Mouse (Mus musculus) limb, embryonic 15.5 days (tissue): Measurements from ENCODE around the gene Slc45a3. TPM values are rescaled to one million over a fixed set of nuclear protein-coding genes. Genes with fewer than 3 reads are reported as not detected.

Source experiments
- ATAC-seq: fragments of 200-750 bp; cut with Nextera tagmentation; 2 replicates; pipeline ENCODE4 v1.8.0; 2017; ENCODE audit warnings: low read depth, moderate TSS enrichment; ENCODE audit not compliant: insufficient number of reproducible peaks, low FRiP score, low TSS enrichment
- H3K27ac ChIP-seq: fragments of 300-500 bp; sonication (generic); 2 replicates; pipeline ENCODE4 v1.5.1; 2015; ENCODE audit warnings: moderate library complexity, mild to moderate bottlenecking, inconsistent platforms
- H3K27me3 ChIP-seq: fragments of 300-500 bp; sonication (generic); 2 replicates; pipeline ENCODE4 v1.6.1; 2015; ENCODE audit warnings: inconsistent platforms
- H3K36me3 ChIP-seq: fragments of 300-500 bp; sonication (generic); 2 replicates; pipeline ENCODE4 v1.6.1; 2015; ENCODE audit warnings: inconsistent platforms
- H3K4me1 ChIP-seq: fragments of 300-500 bp; sonication (generic); 2 replicates; pipeline ENCODE4 v1.6.1; 2015; ENCODE audit warnings: inconsistent platforms
- H3K4me2 ChIP-seq: fragments of 300-500 bp; sonication (generic); 2 replicates; pipeline ENCODE4 v1.6.1; 2015; ENCODE audit warnings: mild to moderate bottlenecking, inconsistent platforms
- H3K4me3 ChIP-seq: fragments of 300-500 bp; sonication (generic); 2 replicates; pipeline ENCODE4 v1.5.1; 2015; ENCODE audit warnings: mild to moderate bottlenecking, inconsistent platforms
- H3K9ac ChIP-seq: fragments of 300-500 bp; sonication (generic); 2 replicates; pipeline ENCODE4 v1.6.1; 2015; ENCODE audit warnings: inconsistent platforms
- H3K9me3 ChIP-seq: fragments of 300-500 bp; sonication (generic); 2 replicates; pipeline ENCODE4 v1.6.1; 2016; ENCODE audit warnings: inconsistent platforms
- whole genome bisulfite sequencing: fragments of 180-500 bp; shearing (Covaris S2); methylation state at CpG from one replicate; pipeline ENCODE4 v1.1.7; 2015; 5-methylcytosine and 5-hydroxymethylcytosine counted together
- polyA plus RNA-seq: library from polyadenylated mRNA; unstranded; fragments of >200 nt; fragmentation: Nextera tagmentation; extraction: Ambion mirVana; gene quantifications from 2 replicates; pipeline ENCODE4 v1.2.1, GENCODE M21; 2015

Gene Slc45a3
- polyA plus RNA-seq, 1 experiment from 2014 or later, result 14.2 TPM

DNA sequence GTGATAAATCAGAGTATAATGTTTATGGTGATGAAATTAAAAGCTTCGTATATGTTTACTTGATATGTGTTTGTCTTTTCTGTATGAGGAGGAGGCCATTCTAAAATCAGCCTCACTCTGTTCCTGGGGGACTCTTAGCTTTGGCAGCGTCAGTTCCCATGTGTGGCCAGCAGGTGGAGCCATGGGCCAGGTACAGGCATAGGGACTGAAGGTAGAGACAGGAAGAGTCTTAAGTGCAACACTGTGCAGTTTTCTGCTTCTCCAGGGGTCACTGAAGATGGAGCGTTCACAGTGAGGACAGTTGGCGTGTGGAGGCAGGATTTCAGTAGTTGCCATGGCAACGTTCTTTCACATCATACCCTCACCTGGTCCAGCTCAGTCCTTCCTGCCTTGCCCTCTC lies 20.1 kb downstream of the Slc45a3 start:
- ATAC-seq, result no peak
- Histone ChIP-seq H3K36me3 (no peaks in the 10 kb centered on the region), H3K9ac (no peak overlapping the region), H3K4me1 (no peaks in the 10 kb centered on the region), H3K9me3 (no peaks in the 10 kb centered on the region), H3K27ac (no peak overlapping the region), H3K27me3 (no peaks in the 10 kb centered on the region), H3K4me3 (no peak overlapping the region), H3K4me2 (no peak overlapping the region)
- WGBS, result 7% methylated on average over 5 of the region's 5 CpGs

DNA sequence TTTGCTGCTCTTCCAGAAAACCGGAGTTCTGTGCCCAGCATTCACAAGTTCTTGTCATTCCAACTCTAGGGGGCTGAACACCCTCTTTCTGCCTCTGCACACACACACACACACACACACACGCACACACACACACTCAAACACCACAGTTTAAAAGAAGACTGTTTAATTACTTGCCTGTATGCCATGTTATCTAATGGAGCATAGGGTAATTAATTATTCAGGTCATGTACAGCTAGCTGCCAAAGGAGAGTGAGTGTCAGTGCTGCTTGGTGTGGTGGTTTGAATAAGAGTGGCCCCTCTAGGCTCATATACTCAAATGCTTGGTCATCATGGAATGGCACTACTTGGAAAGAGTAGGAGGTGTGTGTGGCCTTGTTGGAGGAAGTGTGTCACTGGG lies 21.0 kb downstream of the Slc45a3 start:
- H3K36me3 ChIP-seq, result no peaks in the 10 kb centered on the region
- H3K27ac ChIP-seq, result no peak overlapping the region
- no peak for ATAC-seq
- 75% methylated on average over 2 of the region's 2 CpGs for WGBS
- H3K27me3 ChIP-seq, result no peaks in the 10 kb centered on the region
- H3K4me2 ChIP-seq, result no peak overlapping the region
- no peak overlapping the region for H3K4me3 ChIP-seq
- H3K9ac ChIP-seq, result no peak overlapping the region
- H3K4me1 ChIP-seq, result no peaks in the 10 kb centered on the region
- no peaks in the 10 kb centered on the region for H3K9me3 ChIP-seq

GRCm38 (mm10) chr1:131987432-131987831 lies 24.7 kb downstream of the Slc45a3 start:
- no peak for ATAC-seq
- H3K4me3 ChIP-seq, result no peak overlapping the region
- H3K9me3 ChIP-seq, result no peaks in the 10 kb centered on the region
- 75% methylated on average over 15 of the region's 15 CpGs for WGBS
- no peaks in the 10 kb centered on the region for H3K4me1 ChIP-seq
- H3K36me3 ChIP-seq, result no peaks in the 10 kb centered on the region
- no peak overlapping the region for H3K9ac ChIP-seq
- H3K27ac ChIP-seq, result no peak overlapping the region
- no peaks in the 10 kb centered on the region for H3K27me3 ChIP-seq
- no peak overlapping the region for H3K4me2 ChIP-seq

DNA sequence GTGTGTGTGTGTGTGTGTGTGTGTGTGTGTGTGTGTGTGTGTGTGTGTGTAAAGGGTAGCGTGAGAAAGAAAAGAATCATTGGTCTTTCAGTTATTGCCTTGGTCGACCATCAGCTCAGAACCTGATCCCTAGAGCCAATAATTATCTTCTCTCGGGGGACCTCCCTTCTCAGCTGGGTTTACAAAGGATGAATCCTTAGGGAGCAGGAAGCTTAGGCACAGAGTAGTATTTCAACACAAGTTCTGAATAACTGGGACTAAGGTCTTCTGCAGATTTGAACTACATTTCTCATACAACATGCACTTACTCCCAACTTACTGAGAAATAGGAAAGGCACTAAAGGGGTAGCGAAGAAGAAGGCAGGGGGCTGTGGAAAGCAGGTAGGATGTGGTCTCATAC lies 26.7 kb downstream of the Slc45a3 start:
- Histone ChIP-seq H3K4me1 (no peaks in the 10 kb centered on the region), H3K9ac (no peak overlapping the region), H3K4me2 (no peak overlapping the region), H3K36me3 (no peaks in the 10 kb centered on the region), H3K4me3 (no peak overlapping the region), H3K9me3 (no peaks in the 10 kb centered on the region), H3K27ac (no peak overlapping the region), H3K27me3 (no peaks in the 10 kb centered on the region)
- no peak for ATAC-seq
- 63% methylated on average over 3 of the region's 4 CpGs for WGBS

DNA sequence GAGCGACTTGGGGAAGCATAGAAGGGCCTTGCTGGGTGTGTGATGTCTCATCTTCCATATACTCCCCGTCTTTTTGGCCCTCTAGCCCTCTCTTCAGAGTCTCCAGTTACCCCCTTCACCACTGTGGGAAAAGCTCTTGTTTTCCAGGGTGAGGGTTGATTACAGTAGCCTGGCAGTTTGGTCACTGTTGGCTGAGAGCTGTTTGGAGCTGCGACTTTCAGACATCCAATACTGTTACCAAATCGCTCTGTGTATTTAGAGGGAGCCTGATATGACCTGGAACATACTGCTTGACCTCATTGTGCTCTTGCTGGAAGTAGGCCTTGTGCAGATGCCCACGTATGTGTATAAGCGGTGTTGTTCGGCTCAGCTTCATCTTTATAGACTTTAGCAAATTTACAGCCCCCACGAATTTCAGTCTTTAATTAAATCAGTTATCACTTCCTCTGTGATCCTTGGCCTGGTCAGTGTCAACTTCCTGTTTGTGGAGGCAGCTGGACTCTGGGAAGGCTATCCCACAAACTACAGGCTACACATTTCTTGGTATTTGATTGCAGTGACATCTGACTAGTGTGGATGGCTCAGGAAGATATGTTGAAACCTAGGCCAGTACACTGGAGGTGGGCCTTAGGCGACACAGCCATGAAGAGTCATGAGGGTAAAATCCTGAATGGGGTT lies 27.5 kb downstream of the Slc45a3 start:
- Histone ChIP-seq H3K9me3 (no peaks in the 10 kb centered on the region), H3K27me3 (no peaks in the 10 kb centered on the region), H3K4me3 (no peak overlapping the region), H3K36me3 (no peaks in the 10 kb centered on the region), H3K4me1 (no peaks in the 10 kb centered on the region), H3K27ac (no peak overlapping the region), H3K4me2 (no peak overlapping the region), H3K9ac (no peak overlapping the region)
- ATAC-seq, result no peak
- WGBS, result 79% methylated on average over 9 of the region's 9 CpGs

GRCm38 (mm10) chr1:131992561-131993001 lies 29.8 kb downstream of the Slc45a3 start:
- no peak overlapping the region for H3K27ac ChIP-seq
- H3K27me3 ChIP-seq, result no peaks in the 10 kb centered on the region
- H3K9me3 ChIP-seq, result no peaks in the 10 kb centered on the region
- H3K36me3 ChIP-seq, result no peaks in the 10 kb centered on the region
- WGBS, result 79% methylated on average over 7 of the region's 7 CpGs
- ATAC-seq, result no peak
- H3K9ac ChIP-seq, result no peak overlapping the region
- no peak overlapping the region for H3K4me2 ChIP-seq
- no peak overlapping the region for H3K4me3 ChIP-seq
- H3K4me1 ChIP-seq, result no peaks in the 10 kb centered on the region

- Histone ChIP-seq H3K4me3 (no peak overlapping the region), H3K27me3 (no peaks in the 10 kb centered on the region), H3K27ac (no peak overlapping the region), H3K9ac (no peak overlapping the region), H3K4me2 (no peak overlapping the region), H3K9me3 (no peaks in the 10 kb centered on the region), H3K36me3 (no peaks in the 10 kb centered on the region), H3K4me1 (no peaks in the 10 kb centered on the region)
- 79% methylated on average over 12 of the region's 12 CpGs for WGBS
- ATAC-seq, result no peak
These were observed 30.6 kb downstream of the Slc45a3 start for GRCm38 (mm10) chr1:131993169-131994040.

DNA sequence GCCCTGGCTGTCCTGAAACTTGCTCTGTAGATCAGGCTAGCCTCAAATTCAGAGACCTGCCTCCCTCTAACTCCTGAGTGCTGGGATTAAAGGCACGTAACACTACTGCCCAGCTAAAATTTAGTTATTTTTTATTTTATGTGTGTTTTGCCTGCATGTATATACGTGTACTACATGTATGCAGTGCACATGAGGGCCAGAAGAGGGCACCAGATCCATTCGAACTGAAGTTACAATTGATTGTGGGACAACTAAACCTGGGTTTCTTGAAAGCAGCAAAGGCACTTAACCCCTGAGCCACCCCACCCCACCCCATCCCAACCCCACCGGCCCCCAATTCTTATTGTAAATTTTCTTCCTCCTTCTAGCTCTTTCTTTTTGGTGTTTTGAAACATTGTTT lies 32.3 kb downstream of the Slc45a3 start:
- Histone ChIP-seq H3K4me2 (no peak overlapping the region), H3K36me3 (no peaks in the 10 kb centered on the region), H3K9me3 (no peaks in the 10 kb centered on the region), H3K4me1 (no peaks in the 10 kb centered on the region), H3K4me3 (no peak overlapping the region), H3K27me3 (no peaks in the 10 kb centered on the region), H3K27ac (no peak overlapping the region), H3K9ac (no peak overlapping the region)
- WGBS, result 30% methylated on average over 4 of the region's 4 CpGs
- ATAC-seq, result no peak

GRCm38 (mm10) chr1:132000506-132000905 lies 37.7 kb downstream of the Slc45a3 start:
- H3K4me2 ChIP-seq, result no peak overlapping the region
- no peaks in the 10 kb centered on the region for H3K27me3 ChIP-seq
- H3K4me1 ChIP-seq, result no peaks in the 10 kb centered on the region
- ATAC-seq, result no peak
- H3K9me3 ChIP-seq, result no peaks in the 10 kb centered on the region
- H3K36me3 ChIP-seq, result no peaks in the 10 kb centered on the region
- H3K4me3 ChIP-seq, result no peak overlapping the region
- H3K9ac ChIP-seq, result no peak overlapping the region
- H3K27ac ChIP-seq, result no peak overlapping the region

GRCm38 (mm10) chr1:132001880-132002330 lies 39.1 kb downstream of the Slc45a3 start:
- no peak overlapping the region for H3K27ac ChIP-seq
- 64% methylated on average over 4 of the region's 4 CpGs for WGBS
- no peaks in the 10 kb centered on the region for H3K36me3 ChIP-seq
- no peak overlapping the region for H3K4me3 ChIP-seq
- no peak for ATAC-seq
- H3K27me3 ChIP-seq, result no peaks in the 10 kb centered on the region
- no peak overlapping the region for H3K4me2 ChIP-seq
- no peaks in the 10 kb centered on the region for H3K9me3 ChIP-seq
- H3K9ac ChIP-seq, result no peak overlapping the region
- peaks cover 2% of the 10 kb centered on the region; the same call in 1 of the 2 replicates for H3K4me1 ChIP-seq

DNA sequence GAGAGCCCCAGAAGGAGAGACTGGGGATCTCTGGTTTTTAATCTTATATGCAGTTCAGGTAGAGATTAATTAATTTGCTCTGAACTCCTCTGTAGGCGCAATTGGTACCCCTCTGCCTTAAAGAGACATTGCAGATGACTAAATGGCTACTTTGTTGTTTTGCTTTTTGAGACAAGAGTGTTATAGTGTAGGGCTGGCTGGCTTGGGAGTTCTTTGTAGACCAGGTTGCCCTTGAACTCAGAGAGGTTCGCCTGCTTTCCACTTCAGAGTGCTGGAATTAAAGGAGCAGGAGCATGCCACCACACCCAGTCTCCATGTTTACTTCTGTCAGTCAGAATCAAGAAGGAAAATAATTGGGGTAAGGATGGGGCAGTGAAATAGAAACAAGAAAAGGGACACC lies 40.3 kb downstream of the Slc45a3 start:
- no peak for ATAC-seq
- no peaks in the 10 kb centered on the region for H3K27me3 ChIP-seq
- no peak overlapping the region for H3K9ac ChIP-seq
- WGBS, result 72% methylated on average over 2 of the region's 2 CpGs
- H3K4me2 ChIP-seq, result no peak overlapping the region
- 0 out of 2 replicates have a peak overlapping the region, but pooled peaks have one; percentile 14 for H3K27ac ChIP-seq
- no peaks in the 10 kb centered on the region for H3K9me3 ChIP-seq
- H3K4me3 ChIP-seq, result no peak overlapping the region
- peaks cover 2% of the 10 kb centered on the region; the same call in 1 of the 2 replicates for H3K4me1 ChIP-seq
- H3K36me3 ChIP-seq, result no peaks in the 10 kb centered on the region

DNA sequence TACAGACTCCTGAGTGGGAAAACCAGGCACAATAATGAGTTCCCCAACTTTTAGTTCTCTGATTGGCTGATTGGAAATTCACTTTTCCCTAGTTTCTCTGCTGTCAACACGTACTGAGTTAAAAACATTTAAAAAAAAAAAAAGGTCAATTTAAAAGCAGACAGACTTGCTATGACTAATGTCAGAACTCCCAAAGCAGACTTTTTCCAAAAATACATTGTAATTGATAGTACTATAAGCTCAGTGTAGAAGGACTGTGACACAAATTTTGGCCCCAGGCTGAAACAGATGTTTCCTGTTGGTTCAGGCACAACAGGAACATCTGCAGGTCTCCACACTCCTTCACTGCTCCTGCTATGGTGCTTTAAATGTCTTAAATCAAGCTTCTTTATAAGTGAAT lies 41.0 kb downstream of the Slc45a3 start:
- 19% methylated on average over 1 of the region's 1 CpGs for WGBS
- no peaks in the 10 kb centered on the region for H3K9me3 ChIP-seq
- no peaks in the 10 kb centered on the region for H3K27me3 ChIP-seq
- ATAC-seq, result no peak
- H3K9ac ChIP-seq, result no peak overlapping the region
- H3K36me3 ChIP-seq, result no peaks in the 10 kb centered on the region
- 0 out of 2 replicates have a peak overlapping the region, but pooled peaks have one; percentile 40 for H3K27ac ChIP-seq
- H3K4me2 ChIP-seq, result no peak overlapping the region
- H3K4me3 ChIP-seq, result no peak overlapping the region
- H3K4me1 ChIP-seq, result peaks cover 3% of the 10 kb centered on the region
